Mouse (Mus musculus) retina, postnatal 1 day (tissue): ENCODE results near the gene Cfap20.
A peak's percentile ranks its signal among the peaks of the same experiment; 100 is the strongest.
"Not testable (repeated sequence)": the region's sequence is repeated elsewhere in the genome, so short reads cannot be mapped to it uniquely, and the experiment has no call there.

Experiments used
- DNase-seq: peaks from one replicate; pipeline ENCODE4 v3.0.0-alpha.2; 2012

Cfap20 gene

DNA sequence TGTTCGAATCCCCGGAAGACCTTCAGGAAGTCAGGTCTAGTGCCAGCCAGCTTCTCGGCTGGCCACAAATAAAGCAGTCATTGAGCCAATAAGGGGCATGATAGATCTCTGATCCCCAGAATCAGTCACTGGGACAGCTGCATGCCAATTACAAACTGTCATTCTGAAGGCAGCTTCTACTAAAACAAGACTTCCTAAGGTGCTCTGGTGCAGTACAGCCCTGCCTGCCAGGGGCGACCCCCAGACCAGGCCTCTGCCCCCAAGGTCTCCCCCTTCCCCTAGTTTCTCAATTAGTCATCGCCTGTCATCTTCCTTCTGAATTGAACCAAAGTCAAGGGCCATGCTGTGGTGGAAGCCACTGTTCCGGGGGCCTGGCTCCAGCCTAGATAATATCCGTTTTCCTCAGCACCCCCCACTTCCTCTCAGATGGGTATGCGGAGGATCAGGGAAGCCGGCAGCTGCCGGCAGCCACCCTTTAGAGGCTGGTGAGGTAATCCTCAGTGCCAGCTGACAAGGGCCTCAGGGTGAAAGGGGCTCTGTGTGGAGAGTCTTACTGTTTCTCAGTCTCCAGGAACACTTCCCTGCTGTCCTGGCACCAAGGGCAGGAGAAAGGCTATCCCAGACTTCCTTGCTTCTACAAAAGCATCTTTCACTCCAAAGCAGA is 23.2 kb downstream of the Cfap20 start:
- DNase-seq, result peak; percentile 78

DNA sequence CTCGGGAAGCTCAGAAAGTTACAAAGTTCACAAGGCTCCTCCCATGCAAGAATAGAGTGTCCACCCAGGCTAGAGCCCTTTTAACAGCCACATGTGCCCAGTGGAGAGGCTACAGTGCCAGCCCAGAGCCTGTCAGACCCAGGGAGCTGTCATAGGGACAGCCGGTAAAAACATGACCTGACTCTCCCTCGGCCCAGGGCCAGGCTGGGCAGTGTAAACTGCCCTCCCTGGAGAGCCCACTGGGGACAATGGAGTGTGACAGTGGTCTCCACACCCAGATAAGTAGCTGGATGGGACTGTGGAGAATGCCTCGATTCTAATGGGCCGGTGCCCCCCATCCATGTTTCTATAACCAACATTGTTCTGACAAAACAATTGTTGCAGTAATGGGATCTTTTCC is 25.2 kb downstream of the Cfap20 start:
- DNase-seq, result no peak

DNA sequence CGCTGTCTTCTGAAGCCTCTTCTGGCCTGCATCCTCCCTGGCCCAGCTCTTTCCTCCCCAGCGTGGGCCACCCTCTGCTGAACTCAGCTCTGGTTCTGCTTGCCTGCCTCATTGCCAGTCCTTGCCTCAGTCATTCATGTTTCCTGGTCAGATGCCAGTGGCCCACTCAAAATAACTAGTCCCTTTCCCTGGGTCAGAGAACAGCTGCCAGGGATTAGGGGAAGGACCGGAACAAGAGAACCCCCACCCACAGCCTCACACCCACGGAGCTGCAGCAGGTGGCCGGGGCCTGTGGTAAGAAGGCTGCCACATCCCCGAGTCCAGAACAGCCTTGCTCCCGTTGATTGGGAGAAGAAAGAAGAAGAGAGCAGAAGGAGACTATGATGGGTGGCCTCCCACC is 33.6 kb downstream of the Cfap20 start:
- peak; percentile 52 for DNase-seq

DNA sequence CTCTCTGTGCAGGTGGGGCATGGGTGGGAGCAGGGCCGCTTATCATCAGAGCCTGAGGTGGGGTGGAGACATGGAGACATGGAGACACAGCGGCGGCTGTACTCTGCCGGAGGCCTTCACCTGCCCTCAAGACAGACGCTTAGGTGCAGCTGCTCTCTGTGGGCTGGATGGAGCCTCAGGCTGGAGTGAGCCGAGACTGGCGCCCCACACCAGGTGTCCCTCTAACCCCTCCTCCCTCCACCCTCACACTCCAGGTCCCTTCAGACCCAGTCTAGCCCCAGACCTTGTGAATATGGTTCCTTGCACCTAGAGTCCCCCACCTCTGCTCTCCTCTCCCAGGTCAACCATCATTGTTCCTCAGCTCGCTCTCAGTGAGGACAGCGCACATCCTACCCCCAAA is 35.5 kb downstream of the Cfap20 start:
- DNase-seq, result no peak

DNA sequence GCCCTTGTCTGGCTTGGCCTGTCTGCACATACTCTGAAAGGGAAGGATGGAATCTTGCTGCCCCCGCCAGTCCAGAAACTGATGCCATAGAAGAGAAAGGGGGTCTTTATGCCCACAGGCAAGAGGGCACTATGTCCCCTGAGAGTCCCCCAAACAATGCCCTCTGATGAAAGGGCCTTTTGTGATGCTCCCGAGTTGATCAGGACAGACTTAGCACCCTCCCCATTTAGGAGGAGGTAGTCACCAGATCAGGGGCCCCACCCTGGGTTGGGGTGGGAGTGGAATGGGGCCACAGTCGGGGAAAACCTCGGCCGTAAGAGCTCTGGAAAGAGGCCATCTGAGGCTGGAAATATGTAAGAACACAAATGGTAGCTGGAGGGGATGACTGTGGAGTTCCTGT is 37.5 kb downstream of the Cfap20 start:
- DNase-seq, result peak; percentile 88

DNA sequence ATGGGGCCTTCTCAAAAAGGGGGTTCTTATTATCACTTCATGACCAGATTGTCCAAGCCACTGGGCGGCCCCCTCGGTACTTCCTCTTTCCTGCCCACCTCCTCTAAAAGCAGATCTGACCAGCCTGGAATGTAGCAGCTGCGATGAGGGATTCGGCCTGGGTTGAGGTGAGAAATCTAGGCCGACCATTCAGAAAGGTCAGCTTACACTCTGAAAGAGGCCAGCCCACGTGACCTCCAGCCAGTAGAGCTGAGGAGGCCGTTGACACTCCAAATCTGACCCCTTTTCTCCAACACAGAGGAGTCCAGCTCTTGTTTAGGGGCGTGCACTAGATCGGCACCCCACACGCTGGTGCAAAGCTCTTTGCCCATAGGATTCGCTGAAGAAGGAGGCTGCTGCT is 37.9 kb downstream of the Cfap20 start:
- DNase-seq, result peak; percentile 92

DNA sequence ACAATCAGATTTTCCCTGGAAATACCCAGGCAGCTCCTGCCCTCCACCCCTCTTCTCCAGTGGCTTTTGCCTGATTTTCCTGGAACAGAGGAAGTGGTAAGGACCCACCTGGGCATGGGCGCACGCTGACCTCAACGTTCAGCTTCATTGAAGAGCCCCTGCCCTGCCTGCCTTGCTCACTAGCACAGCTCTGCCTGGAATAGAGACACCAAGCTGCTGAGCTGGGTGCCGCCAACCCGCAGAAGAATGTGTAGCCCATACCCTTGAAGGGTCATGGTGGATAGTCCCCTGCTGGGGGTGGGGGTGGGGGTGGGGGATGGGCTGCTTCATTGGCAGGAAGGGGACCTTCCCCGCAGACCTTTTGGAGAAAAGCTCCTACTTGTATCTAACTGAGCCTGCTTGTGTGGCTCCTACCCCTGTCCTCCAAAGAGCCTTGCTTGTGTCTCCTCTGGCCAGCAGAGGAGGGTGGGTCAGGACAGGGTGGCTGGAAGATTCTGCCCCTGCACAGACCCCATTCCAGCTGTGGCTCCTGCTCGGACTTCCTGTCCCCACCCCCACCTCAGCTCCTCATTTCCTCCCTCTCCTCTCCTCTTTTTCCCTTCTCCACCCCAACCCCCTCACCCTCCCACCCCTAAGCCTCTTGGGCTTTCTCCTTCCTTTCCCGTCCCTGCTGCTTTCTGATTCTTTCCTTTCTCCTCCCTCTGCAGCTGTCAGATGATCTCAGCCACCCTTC is 39.3 kb downstream of the Cfap20 start:
- DNase-seq, result no peak

DNA sequence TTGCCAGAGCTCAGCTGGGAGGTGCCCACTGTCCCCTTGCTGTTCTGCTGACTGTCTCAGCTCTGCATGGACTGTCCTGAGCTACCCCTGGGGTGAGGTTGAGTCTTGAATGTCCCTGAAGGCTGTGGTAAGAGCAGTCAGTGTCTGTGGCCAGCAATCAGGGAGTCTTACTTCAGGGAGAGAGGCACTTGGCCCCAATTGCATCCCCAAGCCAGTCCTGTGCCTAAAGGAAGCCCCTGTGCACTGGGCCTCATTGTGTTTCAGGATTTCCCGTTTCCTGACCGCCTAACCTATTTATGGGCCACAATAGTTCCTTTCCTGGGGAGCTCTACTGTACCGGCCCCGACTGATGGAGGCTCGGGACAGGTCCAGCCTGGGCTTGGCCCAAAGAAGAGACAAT is 42.1 kb downstream of the Cfap20 start:
- no peak for DNase-seq

DNA sequence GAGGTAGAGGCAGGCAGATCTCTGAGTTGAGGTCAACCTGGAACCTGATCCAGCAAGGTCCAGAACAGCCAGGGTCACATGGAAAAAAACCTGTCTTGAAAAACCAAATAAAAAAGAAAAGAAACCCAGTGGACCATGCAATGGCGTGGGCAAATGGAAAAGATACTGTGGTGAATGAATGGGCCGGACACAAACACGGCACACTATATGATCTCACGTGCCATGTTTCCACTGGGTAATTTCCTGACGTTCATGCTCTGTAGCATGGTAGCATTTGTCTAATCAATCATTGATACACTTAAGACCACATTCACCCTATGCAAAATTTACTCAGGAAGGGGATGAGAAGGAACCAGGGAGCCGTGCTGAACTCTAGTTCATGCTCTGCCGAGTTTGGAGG is 43.6 kb downstream of the Cfap20 start:
- DNase-seq, result no peak

DNA sequence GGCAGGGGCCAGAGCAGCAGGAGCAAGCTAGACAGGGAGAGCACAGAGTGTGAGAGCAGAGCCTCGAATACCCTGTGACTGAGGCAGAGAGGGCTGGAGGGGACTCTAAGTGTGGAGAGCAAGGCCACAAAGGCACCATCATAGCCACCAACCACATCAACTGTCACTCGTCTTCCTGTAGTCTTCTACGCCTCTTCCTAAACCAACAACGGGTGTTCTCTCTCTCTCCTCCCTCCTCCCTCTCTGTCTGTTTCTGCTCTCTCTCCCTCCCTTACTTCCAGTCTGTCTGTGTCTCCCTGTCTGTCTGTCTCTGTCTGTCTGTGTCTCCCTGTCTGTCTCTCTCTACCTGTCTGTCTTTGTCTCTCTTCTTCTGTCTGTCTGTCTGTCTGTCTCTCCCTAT is 44.4 kb downstream of the Cfap20 start:
- DNase-seq, result no peak

DNA sequence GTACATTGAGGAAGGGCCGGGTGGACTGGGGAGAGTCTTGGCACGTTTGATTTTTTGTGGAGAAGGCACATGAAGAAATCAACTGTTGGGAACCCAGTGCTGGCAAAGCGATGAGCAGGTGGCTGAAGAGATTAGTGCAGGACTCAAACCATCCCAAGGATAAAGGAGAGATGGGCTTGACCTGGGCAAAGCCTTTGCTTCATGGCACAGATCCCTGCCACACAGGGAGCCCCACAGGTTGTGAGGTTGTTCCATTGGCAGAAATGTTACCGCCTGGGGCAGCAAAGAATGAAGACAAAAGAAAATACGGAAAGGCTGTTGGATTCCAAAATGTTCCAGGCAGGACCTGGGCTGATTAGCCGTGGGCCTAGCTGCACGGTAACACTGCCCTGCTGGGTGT is 46.7 kb downstream of the Cfap20 start:
- DNase-seq, result no peak

DNA sequence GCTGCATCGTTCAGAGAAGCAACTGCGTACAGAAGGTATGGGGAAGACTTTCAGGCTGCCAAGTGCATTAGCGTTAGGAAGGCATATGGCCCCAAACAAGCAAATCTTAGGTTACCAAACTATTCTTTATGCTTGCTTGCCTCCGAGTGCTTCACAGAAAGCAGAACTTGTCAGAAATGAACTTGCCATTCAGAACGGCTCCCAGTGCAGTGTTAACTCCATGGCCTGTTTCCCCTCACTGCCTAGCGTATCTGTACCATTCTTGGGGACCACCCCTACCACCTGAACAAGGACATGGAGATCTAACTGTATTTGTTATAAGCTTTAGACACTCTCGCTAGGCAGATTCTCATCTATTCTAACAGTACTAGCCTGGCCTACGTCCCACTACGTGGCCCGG is 47.4 kb downstream of the Cfap20 start:
- no peak for DNase-seq

DNA sequence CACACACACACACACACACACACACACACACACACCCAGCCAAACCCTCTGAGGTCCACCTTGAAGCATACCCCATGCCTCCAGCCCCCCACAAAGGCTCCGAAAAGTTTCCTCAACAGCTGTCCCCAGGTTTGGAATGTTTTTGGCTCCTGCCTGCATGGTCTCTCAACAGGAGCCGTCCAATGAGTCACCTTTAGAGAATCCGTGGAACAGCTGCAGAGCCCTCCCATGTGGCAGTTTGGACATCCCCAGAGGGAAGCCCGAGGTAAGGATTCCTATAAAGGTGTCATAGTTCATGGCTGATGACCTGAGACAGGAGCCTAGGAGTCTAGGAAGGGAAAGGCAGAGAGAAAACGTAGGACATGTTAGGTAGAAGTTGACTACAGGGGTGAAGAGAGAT is 48.6 kb downstream of the Cfap20 start:
- no peak for DNase-seq

DNA sequence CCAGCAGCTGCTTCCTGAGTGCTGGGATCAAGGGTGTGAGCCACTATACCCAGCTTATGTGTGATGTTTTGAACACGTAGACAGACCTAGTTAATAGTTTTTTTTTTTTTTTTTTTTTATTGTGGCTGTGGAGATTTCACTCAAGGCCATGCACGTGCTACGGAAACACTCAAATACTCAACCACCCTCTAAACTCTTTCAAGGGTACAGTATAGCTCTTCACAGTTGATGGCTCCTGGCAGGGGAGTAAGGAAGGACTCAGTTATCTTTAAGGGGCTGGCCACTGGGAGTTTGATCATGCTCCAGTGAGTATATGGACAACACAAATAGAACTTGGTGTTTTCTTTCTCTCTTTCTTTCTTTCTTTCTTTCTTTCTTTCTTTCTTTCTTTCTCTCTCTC is 50.2 kb downstream of the Cfap20 start:
- DNase-seq, result no peak

DNA sequence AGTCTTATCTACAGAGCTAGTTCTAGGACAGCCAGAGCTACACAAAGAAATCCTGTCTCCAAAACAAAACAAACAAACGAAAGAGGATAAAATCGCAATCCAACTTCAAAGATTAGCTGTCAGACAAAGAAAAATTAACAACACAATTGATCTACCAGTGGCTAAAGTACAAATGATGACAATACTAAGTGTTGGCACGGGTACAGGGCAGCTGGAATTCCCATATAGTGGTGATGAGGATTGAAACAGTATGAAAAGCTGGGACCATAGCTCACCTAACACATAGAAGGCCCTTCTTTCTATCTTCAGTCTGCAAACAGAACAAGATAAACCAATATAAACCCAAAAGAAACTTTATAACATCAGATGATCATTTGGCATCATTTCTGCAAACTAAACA is 53.1 kb downstream of the Cfap20 start:
- DNase-seq, result no peak

DNA sequence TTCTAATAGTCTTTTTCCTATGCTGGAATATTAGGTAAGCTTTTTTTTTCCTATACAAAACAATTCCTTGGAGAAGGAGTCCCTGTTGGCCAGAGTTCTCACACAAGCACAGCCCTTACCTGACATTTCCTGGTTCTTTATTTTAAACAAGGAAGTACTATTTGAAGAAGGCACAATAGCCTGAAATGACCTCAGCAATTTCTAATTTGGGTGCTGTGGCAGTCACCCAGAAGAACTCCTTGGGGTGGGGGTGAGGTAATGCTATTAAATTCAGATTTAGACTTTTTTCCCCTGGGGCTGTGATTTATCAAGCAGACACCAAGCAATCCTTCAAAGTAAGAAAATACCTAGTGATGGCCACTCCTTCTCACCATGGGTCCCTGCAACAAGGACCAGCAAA is 53.7 kb downstream of the Cfap20 start:
- DNase-seq, result no peak

DNA sequence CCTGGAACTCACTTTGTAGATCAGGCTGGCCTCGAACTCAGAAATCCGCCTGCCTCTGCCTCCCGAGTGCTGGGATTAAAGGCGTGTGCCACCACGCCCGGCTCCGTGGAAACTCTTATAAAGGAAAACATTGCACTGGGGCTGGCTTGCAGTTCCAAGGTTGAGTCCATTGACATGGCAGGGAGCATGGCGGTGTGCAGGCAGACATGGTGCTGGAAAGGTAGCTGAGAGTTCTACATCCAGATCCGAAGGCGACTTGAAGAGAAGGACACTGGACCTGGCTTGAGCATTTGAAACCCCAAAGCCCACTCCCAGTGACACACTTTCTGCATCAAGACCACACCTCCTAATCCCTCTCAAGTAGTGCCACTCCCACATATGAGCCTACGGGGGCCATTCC is 55.7 kb downstream of the Cfap20 start:
- DNase-seq, result not testable (repeated sequence)

DNA sequence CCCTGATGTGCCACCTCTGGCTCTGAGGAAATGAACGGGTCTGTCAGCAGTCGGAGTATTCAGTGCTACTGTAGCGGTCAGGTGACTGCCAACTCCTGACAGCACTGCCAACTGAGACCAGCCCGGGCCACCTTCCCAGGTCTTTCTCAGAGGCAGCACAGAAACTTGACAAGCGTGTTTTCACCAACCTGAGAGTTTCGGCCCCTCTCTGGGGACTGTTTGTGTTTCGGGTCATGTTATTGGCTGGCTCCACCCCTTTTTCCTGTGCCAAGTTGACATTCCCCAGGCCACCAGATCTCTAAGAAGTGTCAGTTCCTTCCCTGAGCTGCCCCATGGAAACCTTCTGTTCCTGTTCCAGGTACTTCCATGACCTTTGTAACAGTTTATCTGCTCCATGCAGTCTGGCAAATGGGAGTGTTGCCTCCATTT is 56.8 kb downstream of the Cfap20 start:
- DNase-seq, result no peak

DNA sequence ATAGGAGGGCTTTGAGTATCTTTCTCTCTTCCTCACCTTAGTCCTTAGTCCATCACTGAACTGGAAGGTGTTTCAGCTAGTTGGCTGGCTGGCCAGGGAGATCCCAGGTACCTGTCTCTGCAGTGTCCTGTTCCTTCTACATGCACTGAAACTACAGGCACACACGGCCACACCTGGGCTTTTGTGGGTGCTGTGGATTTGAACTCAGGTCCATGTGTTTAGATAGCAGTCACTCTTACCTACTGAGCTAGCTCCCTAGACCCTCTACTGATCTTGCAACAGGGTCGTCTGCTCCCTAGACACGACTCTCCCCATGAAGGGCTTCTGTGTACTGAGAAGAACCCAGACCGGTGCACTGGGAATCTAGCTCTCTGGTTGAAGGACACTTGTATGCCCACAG is 57.6 kb downstream of the Cfap20 start:
- DNase-seq, result no peak

DNA sequence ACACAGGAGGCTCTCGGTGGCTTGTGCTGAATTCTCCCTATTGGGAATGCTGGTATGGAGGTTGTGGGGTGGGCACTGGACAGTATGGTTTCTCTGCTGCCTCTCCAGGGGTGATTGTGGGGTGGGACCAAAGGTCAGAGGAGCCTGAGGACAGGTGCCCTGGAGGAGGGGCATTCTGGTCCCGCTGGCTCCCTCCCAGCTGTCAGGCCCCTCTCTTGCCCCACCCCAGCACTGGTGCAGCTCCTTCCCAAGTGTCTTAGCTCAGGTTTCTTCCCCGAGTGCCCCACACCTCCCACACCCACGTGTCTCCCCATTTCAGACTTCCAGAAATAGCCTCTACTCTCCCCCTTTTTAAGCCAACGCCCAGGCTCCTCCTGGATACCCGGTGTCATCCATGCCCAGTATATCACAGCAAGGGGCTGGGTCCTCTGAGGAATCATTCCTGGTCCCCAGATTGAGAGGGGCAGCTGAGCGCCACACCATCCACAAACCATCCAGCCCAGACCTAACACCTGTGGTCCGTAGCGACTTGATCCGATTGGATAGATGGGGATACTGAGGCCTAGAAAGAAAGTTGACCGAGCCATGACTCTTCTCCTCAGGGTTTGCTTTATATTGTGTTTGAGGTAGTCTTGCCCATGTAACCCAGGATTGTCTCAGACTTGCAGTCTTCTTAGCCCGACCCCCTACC is 58.2 kb downstream of the Cfap20 start:
- no peak for DNase-seq

DNA sequence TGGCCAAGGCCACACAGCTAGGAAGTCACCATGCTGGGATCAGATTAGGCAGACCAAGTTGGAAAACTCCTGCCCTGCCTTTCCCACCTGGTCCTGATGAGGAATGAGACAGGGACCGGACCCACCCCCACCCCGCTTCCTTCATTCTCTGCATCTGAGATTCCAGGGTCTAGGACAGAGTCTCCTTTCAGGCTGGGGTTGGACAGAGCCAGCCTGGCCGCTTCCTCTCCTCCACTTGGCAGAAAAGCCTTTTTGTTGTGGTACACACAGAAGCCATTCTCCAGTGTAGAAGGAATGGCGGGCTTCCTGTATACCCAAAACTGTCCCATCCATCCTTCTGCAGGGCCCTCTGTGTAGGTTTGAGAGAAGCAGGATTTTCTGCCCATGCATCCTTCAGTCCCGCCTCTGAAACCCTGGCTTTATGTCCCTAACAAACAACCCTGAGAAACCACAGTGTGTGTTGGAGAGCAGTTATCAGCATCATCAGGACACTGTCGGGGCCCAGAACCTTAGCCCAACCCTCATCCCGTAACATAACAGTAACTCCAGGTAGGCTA is 59.2 kb downstream of the Cfap20 start:
- DNase-seq, result no peak

DNA sequence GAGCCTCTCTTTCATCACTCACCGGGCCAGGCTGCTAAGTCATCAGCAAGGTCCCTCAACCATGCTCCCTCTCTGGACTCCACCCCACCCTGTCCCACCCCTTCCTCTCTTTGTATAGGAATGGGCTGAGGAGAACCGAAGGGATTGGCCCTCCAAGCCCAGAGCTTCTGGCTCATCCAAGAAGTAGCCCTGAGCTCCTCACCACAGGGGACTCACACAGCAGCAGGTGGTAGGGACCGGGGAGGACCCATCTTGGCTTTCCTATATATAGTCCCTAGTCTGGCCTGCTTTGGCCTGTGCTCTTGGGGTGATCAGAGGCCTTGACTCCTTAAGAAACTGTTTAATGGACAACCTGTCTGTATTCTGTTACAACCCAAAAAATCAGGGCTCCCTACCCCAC is 60.2 kb downstream of the Cfap20 start:
- no peak for DNase-seq

DNA sequence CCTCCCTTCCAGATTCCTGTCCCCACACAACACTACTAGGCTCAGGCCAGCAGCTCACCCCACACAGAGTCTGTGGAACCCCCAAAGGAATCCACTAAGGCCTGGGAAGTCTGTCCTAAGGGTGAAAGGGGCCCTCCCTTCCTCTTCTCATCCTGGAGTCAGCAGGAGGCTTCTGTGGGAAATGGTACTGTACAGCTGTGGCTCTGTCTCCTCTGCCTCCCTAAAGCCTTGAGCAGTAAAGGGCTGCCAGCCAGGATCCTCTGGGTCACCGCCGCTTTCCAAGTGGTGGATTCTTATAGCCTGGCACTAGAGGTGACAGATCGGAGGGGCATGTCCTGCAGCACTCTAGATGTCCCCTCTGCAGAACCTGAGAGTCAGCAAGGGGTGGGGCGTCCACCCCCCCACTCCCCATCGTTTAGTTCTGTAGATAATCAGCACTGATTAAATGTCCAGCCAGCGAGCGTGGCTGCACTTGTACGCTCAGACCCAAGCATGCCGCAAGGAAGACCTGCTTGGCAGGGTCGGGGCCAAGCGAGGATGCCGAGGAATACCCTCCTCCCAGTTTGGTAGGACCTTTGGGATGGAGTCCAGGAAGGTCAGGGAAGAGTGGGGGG is 61.2 kb downstream of the Cfap20 start:
- DNase-seq, result no peak
